Mouse (Mus musculus) forelimb bud, embryonic 11.5 days (tissue): ENCODE measurements around the gene Sox4.

Source experiments
- DNase-seq: peaks from one replicate; pipeline ENCODE4 v3.0.0-alpha.2; 2012; ENCODE audit warnings: low read depth, low spot score

The Sox4 gene

GRCm38 (mm10) chr13:28953581-28953991 lies at the start of gene Sox4:
Gene Sox4 (minus strand): TSS chr13:28953713.
- DNase-seq, result peak; percentile 98

- no peak for DNase-seq
These were observed 38.6 kb upstream of the Sox4 start for GRCm38 (mm10) chr13:28991899-28992664.

DNA sequence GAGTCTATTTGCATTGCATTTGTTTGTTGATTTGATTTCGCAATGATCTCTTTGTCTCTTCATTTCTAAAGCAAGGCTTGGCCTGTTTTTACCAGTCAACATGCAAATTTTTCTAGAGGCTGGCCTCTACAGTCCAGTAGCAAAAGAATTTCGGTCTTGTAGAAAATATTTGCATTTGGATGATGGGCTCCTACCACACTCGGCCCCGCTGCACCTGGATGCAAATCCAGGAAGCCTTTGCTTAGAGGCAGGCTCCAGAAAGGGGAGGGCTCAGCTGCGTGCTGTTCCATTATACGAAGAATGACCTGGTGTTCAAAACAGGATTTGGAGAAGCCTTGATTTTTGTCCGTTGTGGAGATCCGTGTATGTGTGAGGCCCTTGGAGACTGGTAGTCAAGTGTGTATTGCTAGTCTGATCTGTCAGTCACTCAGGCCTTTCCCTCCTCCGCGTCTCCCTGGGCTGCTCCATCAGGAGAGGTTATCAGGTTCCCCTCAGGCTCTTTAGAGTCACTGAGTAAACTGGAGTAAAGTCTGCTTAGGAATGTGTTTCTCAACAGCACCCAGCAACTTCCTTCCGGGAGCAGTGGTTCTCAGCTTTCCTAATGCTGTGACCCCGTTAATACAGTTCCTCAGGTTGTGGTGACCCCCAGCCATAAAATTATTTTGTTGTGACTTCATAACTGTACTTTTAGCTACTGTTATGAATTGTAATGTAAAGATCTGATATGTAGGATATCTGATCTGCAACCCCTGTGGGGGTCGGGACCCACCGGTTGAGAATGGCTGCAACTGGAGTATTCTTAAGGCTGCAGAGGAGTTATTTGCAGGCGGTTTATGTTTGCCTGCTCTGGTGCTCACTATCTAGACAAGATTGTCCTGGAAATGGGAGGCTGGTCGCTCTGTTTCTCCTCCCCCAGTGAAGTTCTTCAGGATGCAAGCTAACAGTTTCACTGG lies 35.5 kb upstream of the Sox4 start:
- peak; percentile 10 for DNase-seq

GRCm38 (mm10) chr13:28980681-28981080 lies 27.2 kb upstream of the Sox4 start:
- DNase-seq, result no peak

- no peak for DNase-seq
These were observed 21.5 kb upstream of the Sox4 start for GRCm38 (mm10) chr13:28975011-28975410.

DNA sequence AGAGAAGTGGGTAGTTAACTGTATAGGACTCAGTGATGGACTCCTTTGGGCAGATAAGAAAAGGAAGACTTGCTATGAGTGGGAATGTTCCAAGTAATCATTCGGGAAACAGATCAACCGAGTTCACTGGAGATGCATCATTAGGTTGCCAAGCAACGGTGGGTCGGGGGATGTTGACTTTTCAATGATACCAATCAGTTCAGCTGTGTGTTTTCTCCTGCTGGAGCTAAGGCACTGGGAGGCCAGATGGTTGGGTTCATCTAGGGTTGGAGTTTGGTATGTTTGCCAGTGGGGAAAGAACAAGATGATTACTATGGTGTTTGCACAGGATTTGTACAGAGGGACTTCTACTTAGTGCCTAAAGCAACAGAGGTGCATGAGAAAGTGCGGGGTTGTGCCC lies 21.1 kb upstream of the Sox4 start:
- no peak for DNase-seq

- no peak for DNase-seq
These were observed 7.4 kb upstream of the Sox4 start for GRCm38 (mm10) chr13:28960916-28961315.

DNA sequence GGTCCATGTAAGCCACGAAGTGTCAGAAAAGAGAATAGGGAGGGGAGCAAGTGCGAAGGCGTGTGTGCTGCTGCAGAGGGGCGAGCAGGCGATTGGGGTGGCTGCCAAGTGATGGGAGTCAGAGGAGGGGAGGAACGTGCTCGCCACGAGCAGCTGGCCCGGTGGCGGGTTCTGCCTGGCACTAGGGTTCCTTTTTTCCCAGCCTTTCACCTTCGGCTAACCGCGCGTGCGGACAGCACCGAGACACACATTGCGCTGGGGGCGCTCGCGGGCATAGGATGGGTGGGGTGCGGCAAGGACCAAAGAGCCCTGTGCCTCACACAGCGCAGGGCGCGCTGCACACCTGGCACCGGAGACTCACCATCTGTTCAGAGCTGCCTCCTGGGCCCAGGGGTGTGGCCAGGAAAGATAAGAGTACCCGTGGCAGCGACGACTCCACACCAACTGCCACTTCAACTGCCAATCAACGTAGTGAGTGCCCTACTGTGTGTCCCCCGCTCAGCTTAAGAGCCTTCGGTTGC lies 6.0 kb upstream of the Sox4 start:
- DNase-seq, result peak; percentile 75

DNA sequence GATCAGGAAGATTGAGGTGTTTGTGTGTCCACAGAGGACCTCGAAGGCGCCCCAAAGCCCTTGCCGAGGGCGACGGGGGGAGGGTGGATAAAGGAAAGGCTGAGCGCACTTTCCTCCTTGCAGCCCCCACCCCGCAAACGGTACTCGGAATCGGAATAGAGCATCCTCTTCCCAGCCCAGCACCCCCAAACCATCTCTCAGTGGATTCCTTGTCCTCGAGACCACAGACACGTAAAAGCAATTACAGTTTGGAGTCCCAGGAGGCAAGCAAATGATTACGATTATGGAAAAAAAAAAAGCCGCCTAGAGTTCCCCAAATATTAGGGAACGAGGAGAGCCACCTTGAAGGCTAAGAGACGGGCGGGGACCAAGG lies 5.5 kb upstream of the Sox4 start:
- DNase-seq, result no peak

DNA sequence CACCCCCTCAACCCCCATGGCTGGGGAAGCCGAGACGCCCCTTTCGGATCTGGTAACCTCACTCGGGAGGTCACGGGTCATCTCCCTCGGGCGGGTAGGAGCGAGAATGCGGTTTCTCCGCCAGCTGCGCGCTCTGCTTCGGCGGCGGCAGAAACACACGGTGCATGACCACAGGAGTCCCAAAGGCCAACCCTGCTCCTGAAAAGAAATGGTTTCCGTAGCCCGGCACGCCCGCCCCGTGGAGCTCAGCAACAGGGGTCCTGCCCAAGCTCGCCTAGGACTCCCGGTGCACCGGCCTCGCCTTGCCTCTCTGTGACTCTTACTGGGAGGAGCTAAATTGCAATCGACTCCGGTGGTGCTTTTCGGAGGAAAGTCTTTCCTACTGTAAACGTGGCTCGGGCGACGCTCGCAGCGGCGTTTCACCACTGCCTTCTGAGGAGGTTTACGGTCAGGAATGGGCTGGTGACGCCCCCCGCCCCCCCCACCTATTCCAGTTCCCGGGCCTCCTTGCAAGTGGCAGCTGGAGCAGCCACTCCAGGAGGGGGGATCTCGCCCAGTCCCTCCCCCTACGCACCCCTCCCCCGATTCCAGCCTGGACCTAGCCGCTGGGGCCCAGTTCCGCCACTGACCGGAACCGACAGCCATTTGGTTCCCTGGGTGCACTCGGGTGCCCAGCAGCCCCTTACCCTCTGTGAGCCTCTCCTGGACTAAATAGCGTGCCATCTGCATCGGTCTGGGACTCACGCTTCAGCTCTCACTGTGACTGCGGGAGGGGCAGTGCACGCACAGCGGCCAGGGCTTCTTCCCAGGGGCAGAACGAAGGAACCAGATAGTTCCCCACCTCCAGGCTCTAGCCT lies 4.9 kb upstream of the Sox4 start:
- peak; percentile 84 for DNase-seq

DNA sequence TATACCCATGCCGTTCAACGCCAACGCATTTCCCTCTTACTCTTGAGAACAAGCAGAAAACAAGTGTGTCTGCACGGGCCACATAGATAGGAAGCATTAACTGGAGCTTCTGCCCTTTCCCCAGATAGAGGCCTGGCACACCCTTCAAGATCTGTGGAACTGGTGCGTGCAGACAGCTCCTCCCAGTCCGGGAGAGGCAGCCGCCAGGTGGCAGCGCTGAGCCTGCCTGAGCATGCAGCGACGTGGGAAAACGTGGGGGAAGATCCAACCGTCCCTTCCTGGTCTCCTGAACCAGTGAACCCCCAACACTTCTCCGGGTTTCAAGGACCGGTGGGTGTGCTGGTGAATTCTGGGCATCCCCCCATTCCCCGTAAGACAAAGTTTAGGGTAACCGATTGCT lies 4.3 kb upstream of the Sox4 start:
- peak; percentile 91 for DNase-seq

- no peak for DNase-seq
These were observed 639 bp downstream of the Sox4 start for GRCm38 (mm10) chr13:28952576-28953571.

DNA sequence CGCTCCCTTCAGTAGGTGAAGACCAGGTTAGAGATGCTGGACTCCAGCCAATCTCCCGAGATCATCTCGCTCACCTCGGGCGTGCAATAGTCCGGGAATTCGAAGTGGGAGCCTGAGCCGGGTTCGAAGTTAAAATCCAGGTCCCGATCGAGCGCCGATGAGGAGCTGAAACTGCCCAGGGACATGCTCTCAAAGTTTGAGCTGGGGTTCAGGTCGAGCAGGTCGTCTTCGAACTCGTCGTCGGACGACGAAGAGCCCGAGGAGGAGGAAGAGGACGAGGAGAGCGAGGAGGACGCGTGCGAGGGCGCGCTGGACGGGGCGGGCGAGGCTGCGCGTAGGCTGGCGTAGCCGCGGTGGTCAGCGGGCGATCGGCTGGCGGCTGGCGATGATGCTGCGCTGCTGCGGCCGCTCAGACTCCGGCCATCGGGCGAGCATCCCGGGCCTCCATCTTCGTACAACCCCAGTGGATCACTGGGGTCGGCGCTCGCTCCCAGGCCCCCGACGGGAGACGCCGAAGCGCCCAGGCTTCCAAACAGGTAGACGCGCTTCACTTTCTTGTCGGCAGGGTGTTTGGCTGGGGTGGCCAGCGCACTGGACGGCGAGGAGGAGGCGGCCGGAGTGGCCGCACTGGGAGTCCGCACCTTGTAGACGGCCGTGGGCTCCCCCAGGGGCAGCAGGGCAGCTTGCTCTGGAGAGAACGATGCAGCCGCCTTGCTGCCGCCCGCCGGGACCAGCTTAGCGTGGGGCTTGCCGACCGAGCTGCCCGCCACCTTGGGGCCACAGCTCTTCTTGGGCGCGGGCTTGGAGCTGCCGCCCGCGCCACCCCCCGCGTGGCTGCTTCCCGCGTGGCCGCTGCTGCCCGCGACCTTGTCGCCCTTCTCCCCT lies 1.6 kb downstream of the Sox4 start:
- DNase-seq, result no peak

DNA sequence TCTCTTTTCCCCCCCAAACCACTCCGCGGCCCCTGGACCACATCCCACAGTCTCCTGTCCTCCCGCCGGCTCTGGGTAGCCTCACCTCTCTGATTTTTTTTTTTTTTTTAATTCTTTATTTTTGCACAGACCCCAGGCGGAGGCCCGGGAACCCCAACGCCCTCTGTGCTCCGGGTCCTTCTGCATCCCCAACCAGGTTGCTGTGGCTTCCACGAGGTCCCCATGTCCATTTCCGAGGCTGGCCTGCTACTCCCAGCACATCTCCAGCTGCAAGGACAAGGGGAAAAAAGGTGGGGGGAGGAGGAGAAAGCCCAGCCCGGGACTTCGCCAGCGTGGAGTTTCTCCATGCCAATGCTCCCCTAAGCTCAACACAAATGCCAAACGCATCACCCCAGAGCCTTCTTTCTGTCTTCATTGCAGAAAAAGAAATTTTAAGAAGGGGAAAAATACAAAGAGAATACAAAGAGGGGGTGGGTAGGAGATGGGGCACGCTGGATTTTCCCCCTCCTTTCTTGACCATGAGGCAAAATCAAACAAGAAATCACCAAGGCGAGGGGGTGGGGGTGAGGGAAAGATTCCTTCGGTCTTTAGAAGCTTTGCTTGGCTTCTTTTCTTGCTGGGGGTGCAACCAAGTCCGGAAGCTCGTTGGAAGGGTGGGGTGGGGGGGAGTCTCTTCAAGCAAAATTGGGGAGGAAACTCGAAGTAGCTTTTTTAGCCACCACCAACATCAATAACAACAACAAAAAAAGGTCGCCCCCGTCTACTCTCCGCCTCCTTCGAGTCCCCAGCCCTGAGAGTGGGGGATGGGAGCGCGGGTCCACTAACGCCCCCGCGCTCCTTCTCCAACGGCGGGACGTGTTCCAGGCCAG lies 2.7 kb downstream of the Sox4 start:
- peak; percentile 68 for DNase-seq

GRCm38 (mm10) chr13:28950266-28950622 lies 3.3 kb downstream of the Sox4 start:
- DNase-seq, result no peak

- DNase-seq, result no peak
These were observed 4.1 kb downstream of the Sox4 start for GRCm38 (mm10) chr13:28949279-28949915.

DNA sequence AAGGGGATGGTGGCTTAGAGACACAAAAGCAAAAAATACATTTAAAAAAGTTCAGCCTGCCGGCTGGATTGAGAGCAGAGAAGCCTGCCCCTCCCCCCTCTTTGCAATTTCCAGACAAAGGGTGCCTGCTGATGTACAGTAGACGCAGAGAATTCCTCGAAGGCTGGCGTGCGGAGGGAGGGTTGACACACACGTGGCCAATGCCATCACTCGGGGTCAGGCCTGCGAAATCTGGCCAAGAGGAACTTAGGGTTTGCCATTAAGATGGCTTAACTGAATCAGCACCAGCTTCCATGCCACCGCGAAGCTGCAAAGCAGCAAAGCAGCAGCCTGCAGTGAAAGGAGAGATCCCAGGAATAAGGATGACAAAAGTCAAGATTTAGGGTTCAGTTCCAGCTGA lies 5.0 kb downstream of the Sox4 start:
- DNase-seq, result peak; percentile 70
